Mouse (Mus musculus) stomach, postnatal 0 days (tissue): ENCODE results near the gene Ephb3.

Source experiments
- CTCF ChIP-seq: IDR thresholded peaks from 2 replicates; pipeline ENCODE4 v1.5.1; 2016; ENCODE audit warnings: antibody characterized with exemption, low read depth, mild to moderate bottlenecking, moderate library complexity
- EP300 ChIP-seq: optimal IDR thresholded peaks from 2 replicates; pipeline ENCODE3; 2016; ENCODE audit warnings: antibody characterized with exemption

- TF ChIP-seq CTCF (no peak), EP300 (no peak)
These were observed 8.0 kb upstream of the Ephb3 start for GRCm38 (mm10) chr16:21196576-21196975.
